Mouse (Mus musculus) intestine, embryonic 16.5 days (tissue): ENCODE data around the gene Pafah2. TPM values are rescaled to one million over a fixed set of nuclear protein-coding genes. Genes with fewer than 3 reads are reported as not detected.

Source experiments
- ATAC-seq: fragments of 200-750 bp; cut with Nextera tagmentation; 2 replicates; pipeline ENCODE4 v1.8.0; 2017; ENCODE audit warnings: moderate TSS enrichment, moderate library complexity
- H3K27ac ChIP-seq: fragments of 300-500 bp; sonication (generic); 2 replicates; pipeline ENCODE4 v1.5.1; 2014; ENCODE audit warnings: mild to moderate bottlenecking, low read length
- H3K27me3 ChIP-seq: fragments of 300-500 bp; sonication (generic); replicated peaks from 2 replicates; pipeline ENCODE4 v1.6.1; 2014; ENCODE audit warnings: low read length, control low read depth, mixed read lengths; ENCODE audit not compliant: control insufficient read depth, insufficient read depth
- H3K36me3 ChIP-seq: fragments of 300-500 bp; sonication (generic); 2 replicates; pipeline ENCODE4 v1.6.1; 2014; ENCODE audit warnings: low read length, control low read depth; ENCODE audit not compliant: control insufficient read depth, insufficient read depth
- H3K4me1 ChIP-seq: fragments of 300-500 bp; sonication (generic); 2 replicates; pipeline ENCODE4 v1.6.1; 2014; ENCODE audit warnings: low read length, control low read depth, mixed read lengths; ENCODE audit not compliant: control insufficient read depth, insufficient read depth
- H3K4me2 ChIP-seq: fragments of 300-500 bp; sonication (generic); 2 replicates; pipeline ENCODE4 v1.6.1; 2014; ENCODE audit warnings: low read depth, low read length, control low read depth
- H3K4me3 ChIP-seq: fragments of 300-500 bp; sonication (generic); 2 replicates; pipeline ENCODE4 v1.5.1; 2014; ENCODE audit warnings: mild to moderate bottlenecking, low read length
- H3K9ac ChIP-seq: fragments of 300-500 bp; sonication (generic); 2 replicates; pipeline ENCODE4 v1.6.1; 2014; ENCODE audit warnings: low read depth, low read length
- H3K9me3 ChIP-seq: fragments of 300-500 bp; sonication (generic); 2 replicates; pipeline ENCODE4 v1.6.1; 2016; ENCODE audit warnings: low read length, control low read depth; ENCODE audit not compliant: control insufficient read depth
- WGBS: fragments of 180-500 bp; shearing (Covaris S2); extraction: QIAGEN DNeasy Blood & Tissue Kit; methylation state at CpG from one replicate; pipeline ENCODE4 v1.1.7; 2014; 5-methylcytosine and 5-hydroxymethylcytosine counted together
- microRNA-seq: library from miRNA; unstranded; fragments of <30 nt; microRNA quantifications from one replicate; pipeline ENCODE4, GENCODE M21; 2016
- polyA plus RNA-seq: library from polyadenylated mRNA; unstranded; fragments of >200 nt; fragmentation: Nextera tagmentation; extraction: Ambion mirVana; gene quantifications from 2 replicates; pipeline ENCODE4 v1.2.1, GENCODE M21; 2015

Pafah2 gene
- polyA plus RNA-seq, 1 experiment from 2014 or later = 61.6 TPM

GRCm38 (mm10) chr4:134468578-134469266, 72.6 kb downstream of the Pafah2 start:
- peaks cover 5% of the 10 kb centered on the region; the same call in 1 of the 2 replicates for H3K4me1 ChIP-seq
- H3K4me3 ChIP-seq = peak overlapping the region; percentile 94
- peak overlapping the region; percentile 91 for H3K27ac ChIP-seq
- ATAC-seq = peak; percentile 88
- WGBS = under 1% methylated on average over 66 of the region's 68 CpGs
- H3K4me2 ChIP-seq = peak overlapping the region; percentile 97
- H3K9ac ChIP-seq = peak overlapping the region; percentile 89
- H3K36me3 ChIP-seq = peaks cover 12% of the 10 kb centered on the region
- H3K27me3 ChIP-seq = no peaks in the 10 kb centered on the region
- no peaks in the 10 kb centered on the region for H3K9me3 ChIP-seq

- Histone ChIP-seq H3K4me1 (peaks cover 5% of the 10 kb centered on the region; the same call in 1 of the 2 replicates), H3K27ac (peak overlapping the region; percentile 41; the same call in 1 of the 2 replicates), H3K4me3 (peak overlapping the region; percentile 94), H3K4me2 (peak overlapping the region; percentile 97), H3K9me3 (no peaks in the 10 kb centered on the region), H3K36me3 (peaks cover 16% of the 10 kb centered on the region), H3K9ac (peak overlapping the region; percentile 89), H3K27me3 (no peaks in the 10 kb centered on the region)
- ATAC-seq = peak; percentile 19; the same call in 1 of the 2 replicates
- 14% methylated on average over 6 of the region's 6 CpGs for WGBS
These were observed 73.2 kb downstream of the Pafah2 start for GRCm38 (mm10) chr4:134469341-134469796.

GRCm38 (mm10) chr4:134469985-134470384, 73.9 kb downstream of the Pafah2 start:
- H3K4me2 ChIP-seq = peak overlapping the region; percentile 97
- 44% methylated on average over 3 of the region's 3 CpGs for WGBS

GRCm38 (mm10) chr4:134471469-134471868, 75.3 kb downstream of the Pafah2 start:
- H3K4me1 ChIP-seq = peaks cover 5% of the 10 kb centered on the region; the same call in 1 of the 2 replicates
- H3K9me3 ChIP-seq = no peaks in the 10 kb centered on the region
- no peak for ATAC-seq
- H3K36me3 ChIP-seq = peaks cover 24% of the 10 kb centered on the region
- no peaks in the 10 kb centered on the region for H3K27me3 ChIP-seq
- H3K9ac ChIP-seq = no peak overlapping the region
- no peak overlapping the region for H3K4me3 ChIP-seq
- H3K27ac ChIP-seq = no peak overlapping the region
- H3K4me2 ChIP-seq = no peak overlapping the region

More at GRCm38 (mm10) chr4:134469985-134470384, 73.9 kb downstream of the Pafah2 start:
- Histone ChIP-seq H3K4me3 (peak overlapping the region; percentile 94), H3K4me1 (peaks cover 5% of the 10 kb centered on the region; the same call in 1 of the 2 replicates), H3K27me3 (no peaks in the 10 kb centered on the region), H3K36me3 (peaks cover 17% of the 10 kb centered on the region), H3K9me3 (no peaks in the 10 kb centered on the region), H3K9ac (peak overlapping the region; percentile 45; the same call in 1 of the 2 replicates), H3K27ac (no peak overlapping the region)
- no peak for ATAC-seq

GRCm38 (mm10) chr4:134473764-134474163, 77.6 kb downstream of the Pafah2 start:
- no peaks in the 10 kb centered on the region for H3K9me3 ChIP-seq
- H3K27me3 ChIP-seq = no peaks in the 10 kb centered on the region
- peaks cover 28% of the 10 kb centered on the region for H3K36me3 ChIP-seq
- no peak overlapping the region for H3K4me3 ChIP-seq
- H3K4me2 ChIP-seq = no peak overlapping the region
- 66% methylated on average over 4 of the region's 4 CpGs for WGBS
- no peak for ATAC-seq
- 0 out of 2 replicates have a peak, but pooled peaks cover 3% of the 10 kb centered on the region for H3K4me1 ChIP-seq
- no peak overlapping the region for H3K27ac ChIP-seq
- no peak overlapping the region for H3K9ac ChIP-seq

GRCm38 (mm10) chr4:134474240-134474639, 78.1 kb downstream of the Pafah2 start:
- no peak overlapping the region for H3K4me3 ChIP-seq
- no peaks in the 10 kb centered on the region for H3K9me3 ChIP-seq
- H3K4me2 ChIP-seq = no peak overlapping the region
- H3K36me3 ChIP-seq = peaks cover 28% of the 10 kb centered on the region
- no peak for ATAC-seq
- H3K9ac ChIP-seq = no peak overlapping the region
- WGBS = 65% methylated on average over 8 of the region's 8 CpGs
- no peaks in the 10 kb centered on the region for H3K27me3 ChIP-seq
- 0 out of 2 replicates have a peak, but pooled peaks cover 3% of the 10 kb centered on the region for H3K4me1 ChIP-seq
- peak overlapping the region; percentile 14; the same call in 1 of the 2 replicates for H3K27ac ChIP-seq

- Histone ChIP-seq H3K9ac (no peak overlapping the region), H3K4me1 (no peaks in the 10 kb centered on the region), H3K4me3 (no peak overlapping the region), H3K27me3 (no peaks in the 10 kb centered on the region), H3K9me3 (no peaks in the 10 kb centered on the region), H3K27ac (no peak overlapping the region), H3K4me2 (no peak overlapping the region), H3K36me3 (peaks cover 21% of the 10 kb centered on the region)
- 89% methylated on average over 8 of the region's 8 CpGs for WGBS
- no peak for ATAC-seq
These were observed 80.8 kb downstream of the Pafah2 start for GRCm38 (mm10) chr4:134476899-134477298.

Small RNA genes within 50 kb of the gene (microRNA-seq; reads per million reads assigned to microRNA genes)
- 1.6 reads per million for gene Gm23634

Other genes starting within 250 kb of the Pafah2 start
- gene Cep85, start 209.2 kb upstream of the Pafah2 start, polyA plus RNA-seq = 112 and 125 TPM in 2 replicates
- not detected in 2 replicates for gene Gm7534, start 193.3 kb upstream of the Pafah2 start, polyA plus RNA-seq
- gene Catsper4, start 168.9 kb upstream of the Pafah2 start, polyA plus RNA-seq = 0.37 and 0.60 TPM in 2 replicates
- gene Cnksr1, start 157.9 kb upstream of the Pafah2 start, polyA plus RNA-seq = 16.9 and 18.3 TPM in 2 replicates
- 0.28 and 0.34 TPM in 2 replicates for gene E130218I03Rik, start 152.7 kb upstream of the Pafah2 start, polyA plus RNA-seq
- gene Zfp593, start 150.7 kb upstream of the Pafah2 start, polyA plus RNA-seq = 13.0 and 14.5 TPM in 2 replicates
- gene Gm30191, start 149.4 kb upstream of the Pafah2 start, polyA plus RNA-seq = not detected in 2 replicates
- gene Grrp1, start 142.2 kb upstream of the Pafah2 start, polyA plus RNA-seq = 3.6 and 5.0 TPM in 2 replicates
- 14.0 and 16.5 TPM in 2 replicates for gene Pdik1l, start 108.4 kb upstream of the Pafah2 start, polyA plus RNA-seq
- 1.3 and 1.9 TPM in 2 replicates for gene Trim63, start 81.2 kb upstream of the Pafah2 start, polyA plus RNA-seq
- gene Slc30a2, start 53.1 kb upstream of the Pafah2 start, polyA plus RNA-seq = 7.4 and 10.6 TPM in 2 replicates
- gene Extl1, start 12.5 kb upstream of the Pafah2 start, polyA plus RNA-seq = 1.6 and 1.7 TPM in 2 replicates
- 982 and 1,127 TPM in 2 replicates for gene Stmn1, start 72.0 kb downstream of the Pafah2 start, polyA plus RNA-seq
- gene Paqr7, start 100.4 kb downstream of the Pafah2 start, polyA plus RNA-seq = 23.6 and 32.1 TPM in 2 replicates
- 14.4 and 14.6 TPM in 2 replicates for gene Aunip, start 114.7 kb downstream of the Pafah2 start, polyA plus RNA-seq
- 97.1 and 97.5 TPM in 2 replicates for gene Mtfr1l, start 139.1 kb downstream of the Pafah2 start, polyA plus RNA-seq
- 4.7 and 5.5 TPM in 2 replicates for gene Selenon, start 155.8 kb downstream of the Pafah2 start, polyA plus RNA-seq